Mouse (Mus musculus): Measurements from ENCODE around the gene Vstm5.
"Not testable (repeated sequence)": the region's sequence is repeated elsewhere in the genome, so short reads cannot be mapped to it uniquely, and the experiment has no call there.

Gene Vstm5

DNA sequence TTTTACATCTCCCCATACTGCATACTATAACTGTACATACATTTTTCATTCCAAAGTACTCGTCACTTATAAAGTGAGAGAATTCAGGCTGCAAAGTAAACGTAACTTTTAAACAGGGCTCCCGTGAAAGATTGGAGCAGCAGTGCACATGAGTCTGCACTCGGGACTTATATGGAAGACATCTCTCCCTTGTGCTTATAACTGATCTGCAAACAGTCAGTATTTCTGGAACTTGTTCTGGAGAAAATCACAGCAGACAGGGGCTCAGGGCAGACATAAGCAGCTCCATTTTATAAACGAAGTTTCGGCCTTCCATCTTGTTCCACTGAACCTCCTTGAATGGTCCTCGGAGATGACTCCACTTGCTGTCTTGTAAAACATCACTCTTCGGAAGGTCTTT lies 23.1 kb downstream of the Vstm5 start:
- DNase-seq (ENCODE audit: low spot score in 2 of 2) = no peak

- no peak for DNase-seq (ENCODE audit: low spot score in 2 of 2)
These were observed 24.6 kb downstream of the Vstm5 start for GRCm38 (mm10) chr9:15263487-15263886.

DNA sequence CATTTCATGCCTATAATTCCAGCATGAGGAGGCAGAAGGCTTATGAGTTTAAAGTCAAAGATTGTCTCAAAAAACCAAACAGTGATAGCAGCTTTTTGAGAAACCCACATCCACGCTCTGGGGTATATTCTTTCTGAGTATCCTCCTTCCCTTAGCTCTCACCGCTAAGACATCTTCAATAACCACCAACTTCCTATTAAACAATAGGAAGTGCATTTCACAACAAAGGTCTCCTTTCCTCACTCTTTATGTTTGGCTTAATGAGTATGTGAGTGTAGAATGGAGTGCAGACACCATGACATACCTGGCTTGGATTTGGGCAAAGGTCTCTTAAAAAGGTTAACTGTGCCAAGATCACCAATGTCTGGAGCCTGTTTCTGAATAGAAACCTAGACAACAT lies 35.1 kb downstream of the Vstm5 start:
- DNase-seq (ENCODE audit: low spot score in 2 of 2) = no peak

DNA sequence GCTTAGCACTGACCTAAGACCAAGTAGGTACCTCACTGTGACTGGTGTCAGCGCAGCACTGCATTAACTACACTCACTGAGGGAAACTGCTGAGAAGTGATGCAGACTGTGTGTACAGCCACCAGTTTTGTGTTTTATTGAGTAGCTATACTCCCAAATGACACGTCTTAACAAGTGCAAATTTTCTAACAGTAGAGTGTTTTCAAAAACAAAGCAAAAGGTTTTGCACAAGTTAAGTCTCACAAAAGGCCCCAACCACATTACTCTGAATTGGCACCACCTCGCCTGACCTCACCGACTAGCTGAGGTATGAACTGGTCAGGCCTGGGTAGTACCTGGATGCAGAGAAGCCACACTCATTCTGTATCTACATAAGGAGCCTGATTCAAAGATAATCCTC lies 38.0 kb downstream of the Vstm5 start:
- no peak for DNase-seq (ENCODE audit: low spot score in 2 of 2)

DNA sequence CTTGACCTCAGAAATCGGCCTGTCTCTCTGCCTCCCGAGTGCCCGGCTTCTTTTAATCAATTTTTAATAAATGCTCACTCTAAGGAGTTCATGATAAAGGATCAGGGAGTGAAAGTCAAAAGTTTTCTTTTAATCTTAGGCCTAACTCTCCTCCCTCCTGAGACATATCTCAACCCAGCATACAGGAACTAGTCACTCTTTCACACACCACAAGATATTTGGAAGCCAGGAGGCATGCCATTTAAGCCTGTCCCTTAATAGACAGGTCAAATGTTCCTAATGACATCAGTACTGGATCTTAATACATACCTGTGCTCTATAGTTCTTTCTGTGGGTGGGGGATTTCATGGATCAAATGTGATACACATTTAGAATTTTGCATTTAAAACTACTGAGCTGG lies 39.5 kb downstream of the Vstm5 start:
- DNase-seq (ENCODE audit: low spot score in 2 of 2) = no peak

DNA sequence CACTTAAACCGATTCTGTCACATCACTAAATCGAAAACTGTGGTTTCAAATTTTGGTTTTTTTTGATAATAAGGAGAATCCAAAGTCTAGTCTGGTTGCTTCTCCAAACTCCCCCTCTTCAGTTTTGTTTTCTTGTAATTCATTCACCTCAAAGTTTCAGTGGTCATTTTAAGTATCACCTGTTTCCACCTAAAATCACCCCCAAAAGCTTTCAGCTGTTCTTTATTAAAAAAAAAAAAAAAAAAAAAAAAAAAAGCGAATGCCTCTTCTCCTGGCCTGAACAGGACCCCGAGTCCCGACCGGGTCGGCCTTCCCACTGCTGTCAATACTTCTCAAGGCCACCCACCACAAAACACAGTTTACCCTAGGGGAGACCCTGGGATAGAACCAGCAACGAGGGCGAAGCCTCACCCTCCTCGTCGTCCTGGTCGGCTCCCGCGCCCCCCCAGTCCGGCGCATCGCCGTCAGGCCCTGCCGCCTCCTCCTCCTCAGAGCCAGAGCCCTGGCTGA lies 40.3 kb downstream of the Vstm5 start:
- DNase-seq (ENCODE audit: low spot score in 2 of 2) = no peak

GRCm38 (mm10) chr9:15279649-15280490 lies 41.0 kb downstream of the Vstm5 start, which contains the start of gene Med17:
Gene Med17 (minus strand): TSS chr9:15279931.
- DNase-seq (ENCODE audit: low spot score in 2 of 2) = peak; percentile 88 to 92

- DNase-seq (ENCODE audit: low spot score in 2 of 2) = no peak
These were observed 41.6 kb downstream of the Vstm5 start for GRCm38 (mm10) chr9:15280491-15280879.

GRCm38 (mm10) chr9:15285443-15285842 lies 46.6 kb downstream of the Vstm5 start:
- no peak for DNase-seq (ENCODE audit: low spot score in 2 of 2)

GRCm38 (mm10) chr9:15287846-15288245 lies 49.0 kb downstream of the Vstm5 start:
- DNase-seq (ENCODE audit: low spot score in 2 of 2) = no peak

DNA sequence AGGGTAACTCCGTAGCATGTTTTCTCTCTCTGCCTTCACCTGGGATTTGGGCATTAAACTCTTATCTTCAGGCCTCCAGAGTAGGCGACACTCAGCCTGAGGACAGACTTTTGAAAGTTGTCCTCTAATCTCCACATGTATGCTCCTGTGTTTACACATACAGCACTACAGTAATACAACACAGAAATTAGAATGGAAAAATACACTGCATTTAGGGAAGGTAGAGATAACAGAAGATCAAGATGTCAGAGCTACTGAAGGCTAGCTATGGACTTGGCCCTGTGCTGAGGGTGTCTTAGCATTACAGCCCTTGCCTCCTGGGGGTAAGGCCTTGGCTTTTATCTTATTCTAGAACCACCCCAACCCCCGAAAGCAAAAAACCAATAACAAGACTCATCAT lies 49.6 kb downstream of the Vstm5 start:
- DNase-seq (ENCODE audit: low spot score in 2 of 2) = no peak

DNA sequence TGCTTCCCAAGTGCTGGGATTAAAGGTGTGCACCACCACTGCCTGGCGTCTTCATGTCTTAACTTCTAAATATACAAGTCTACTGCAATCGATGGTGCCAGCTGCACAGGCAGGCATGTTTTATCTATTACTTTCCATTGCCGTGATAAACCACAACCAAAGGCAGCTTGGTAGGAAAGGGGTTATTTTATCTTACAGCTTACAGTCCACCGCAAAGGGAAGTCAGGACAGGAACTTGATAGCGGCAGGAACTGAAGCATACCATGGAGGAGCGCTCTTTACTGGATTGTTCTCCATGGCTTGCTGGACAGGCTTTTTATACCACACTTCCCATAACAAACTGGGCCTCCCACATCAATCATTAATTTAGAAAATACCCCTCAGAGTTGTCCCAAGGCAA lies 50.4 kb downstream of the Vstm5 start:
- no peak for DNase-seq (ENCODE audit: low spot score in 2 of 2)

GRCm38 (mm10) chr9:15297112-15297511 lies 58.3 kb downstream of the Vstm5 start:
- no peak for DNase-seq (ENCODE audit: low spot score in 2 of 2)

- DNase-seq (ENCODE audit: low spot score in 2 of 2) = no peak
These were observed 59.6 kb downstream of the Vstm5 start for GRCm38 (mm10) chr9:15298451-15298850.

DNA sequence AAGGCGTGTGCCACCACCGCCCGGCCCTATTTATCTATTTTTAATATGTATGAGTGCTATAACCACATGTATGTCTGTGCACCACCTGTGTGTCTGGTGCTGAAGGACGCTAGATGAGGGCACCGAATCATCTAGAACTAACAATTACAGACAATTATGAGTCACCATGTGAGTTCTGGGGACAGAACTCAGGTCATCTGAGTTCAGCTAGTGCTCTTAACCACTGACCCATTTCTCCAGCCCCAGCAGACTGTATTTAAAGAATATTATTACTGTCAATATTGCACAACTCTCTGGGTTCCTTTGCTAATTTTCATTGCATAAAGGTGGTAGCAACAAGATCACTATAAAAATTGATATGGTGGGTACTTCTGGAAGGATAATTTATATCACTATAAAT lies 61.2 kb downstream of the Vstm5 start:
- DNase-seq (ENCODE audit: low spot score in 2 of 2) = no peak

DNA sequence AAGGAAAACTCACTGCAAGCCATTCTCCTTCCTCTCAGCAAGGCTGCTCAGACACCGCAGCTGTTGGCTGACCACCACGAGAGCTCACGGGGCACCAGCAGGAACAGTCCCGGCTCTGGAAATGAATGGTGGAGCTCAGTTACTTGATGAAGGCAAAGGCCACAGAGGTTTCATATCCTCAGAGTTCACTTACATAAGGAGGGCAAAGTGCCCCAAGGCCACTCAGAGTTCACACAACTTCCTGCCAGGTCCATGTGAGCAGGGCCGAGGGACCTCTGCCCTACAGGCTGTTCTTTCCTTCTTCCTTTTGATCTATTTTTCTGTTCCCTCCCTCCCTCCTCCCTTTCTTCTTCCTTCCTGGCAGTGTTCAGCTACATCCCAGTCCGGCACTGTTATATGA lies 62.6 kb downstream of the Vstm5 start:
- DNase-seq (ENCODE audit: low spot score in 2 of 2) = no peak

DNA sequence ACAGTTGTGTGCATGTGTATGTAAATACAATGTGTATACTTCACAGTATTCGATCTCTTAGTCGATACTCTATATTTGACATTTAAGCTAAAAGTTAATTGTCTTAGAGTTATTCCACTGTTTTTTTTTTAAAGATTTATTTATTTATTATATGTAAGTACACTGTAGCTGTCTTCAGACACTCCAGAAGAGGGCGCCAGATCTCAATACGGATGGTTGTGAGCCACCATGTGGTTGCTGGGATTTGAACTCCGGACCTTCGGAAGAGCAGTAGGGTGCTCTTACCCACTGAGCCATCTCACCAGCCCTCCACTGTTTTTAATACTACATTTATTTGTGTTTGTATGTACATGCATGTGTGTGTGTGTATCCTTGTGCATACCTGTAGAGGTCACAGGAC lies 63.2 kb downstream of the Vstm5 start:
- not testable (repeated sequence) for DNase-seq (ENCODE audit: low spot score in 2 of 2)

GRCm38 (mm10) chr9:15302881-15303280 lies 64.0 kb downstream of the Vstm5 start:
- no peak for DNase-seq (ENCODE audit: low spot score in 2 of 2)

DNA sequence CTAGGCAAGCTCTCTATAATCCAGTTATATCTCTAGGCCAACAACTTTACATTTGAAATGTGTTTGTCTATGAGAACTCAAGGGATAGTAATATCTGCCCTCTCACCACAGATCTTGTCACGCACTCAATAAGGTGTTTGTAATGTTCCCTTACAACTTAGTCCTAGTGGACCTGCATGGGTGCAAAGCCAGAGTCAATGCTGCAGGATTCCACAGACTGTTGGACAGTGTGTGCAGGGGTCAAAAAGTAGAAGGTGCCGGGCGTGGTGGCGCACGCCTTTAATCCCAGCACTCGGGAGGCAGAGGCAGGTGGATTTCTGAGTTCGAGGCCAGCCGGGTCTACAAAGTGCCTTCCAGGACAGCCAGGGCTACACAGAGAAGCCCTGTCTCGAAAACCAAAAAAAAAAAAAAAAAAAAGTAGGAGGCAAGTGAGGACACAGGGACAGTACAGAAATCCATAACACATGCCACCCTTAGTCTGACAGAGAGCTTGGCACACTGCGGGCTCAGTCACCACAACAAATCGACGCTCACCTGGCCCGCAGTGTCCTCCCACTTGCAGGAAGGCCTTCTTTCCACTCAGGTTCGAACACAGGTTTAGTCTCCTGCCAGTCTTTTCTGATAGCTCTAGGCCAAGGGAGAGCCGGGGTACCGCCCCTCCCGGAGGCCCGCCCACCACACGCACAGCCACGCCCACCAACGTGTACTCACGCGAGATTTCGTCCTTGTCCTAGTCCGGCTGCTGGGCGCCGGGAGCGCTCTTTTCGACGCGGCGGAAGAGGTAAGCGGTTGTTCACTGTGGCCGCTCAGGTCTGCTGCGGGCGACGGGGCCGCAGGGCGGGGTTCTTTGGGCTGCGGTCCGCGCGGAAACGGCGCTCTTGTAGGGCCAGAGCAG lies 66.9 kb downstream of the Vstm5 start, which contains the start of gene Taf1d:
Gene Taf1d, plus strand, starts transcription at position 712 of the 895 bp plus-strand sequence.
- DNase-seq (ENCODE audit: low spot score in 2 of 2) = peak; percentile 95 to 99

- DNase-seq (ENCODE audit: low spot score in 2 of 2) = no peak
These were observed 67.7 kb downstream of the Vstm5 start, which contains the start of gene 4931406C07Rik for GRCm38 (mm10) chr9:15306398-15307119. Gene 4931406C07Rik (minus strand): TSS chr9:15306448.

DNA sequence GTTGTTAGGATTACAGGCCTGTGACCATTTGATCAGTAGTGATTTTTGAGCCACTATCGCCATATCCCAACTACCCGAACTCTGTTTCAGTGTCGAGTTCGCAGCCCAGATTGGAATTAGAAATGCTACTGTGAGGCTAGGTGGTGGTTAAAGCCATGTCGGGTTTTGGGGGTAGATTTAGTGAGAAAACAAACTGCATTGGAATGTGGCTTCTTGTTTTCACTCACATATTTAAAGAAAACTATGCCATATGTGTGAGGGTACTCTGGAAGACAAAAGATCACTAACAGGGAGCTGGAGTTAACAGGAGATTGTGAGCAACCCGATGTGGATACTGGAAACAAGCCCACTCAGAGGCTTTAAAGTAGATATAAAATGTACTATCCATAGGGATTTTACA lies 68.4 kb downstream of the Vstm5 start:
- DNase-seq (ENCODE audit: low spot score in 2 of 2) = no peak

DNA sequence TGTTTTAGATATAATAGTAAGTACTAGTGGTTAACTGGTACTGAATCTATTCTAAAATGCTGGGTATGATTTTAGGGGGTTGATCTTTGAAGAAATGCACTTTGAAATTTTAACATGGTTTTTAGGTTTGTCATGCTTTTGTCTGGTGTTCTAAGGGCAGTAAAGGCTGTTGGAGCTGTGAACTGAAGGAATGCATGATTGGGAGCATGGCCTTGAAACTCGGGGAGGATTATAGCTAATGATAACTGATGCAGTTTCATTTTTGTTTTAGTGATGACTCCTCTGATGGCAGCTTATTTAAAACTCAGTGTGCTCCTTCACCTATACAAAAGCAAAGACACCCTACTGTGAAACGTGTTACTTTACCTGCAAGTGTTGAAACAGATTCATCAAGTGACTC lies 69.4 kb downstream of the Vstm5 start:
- no peak for DNase-seq (ENCODE audit: low spot score in 2 of 2)

Measured in urinary bladder, postnatal 4 days (tissue).